In genomic region chr17:46161179-46161578, GRCm38 (mm10) we compare ENCODE assay signal across 9 mouse cellular contexts. TPM values are rescaled to one million over a fixed set of nuclear protein-coding genes. Genes with fewer than 3 reads are reported as not detected.
A peak's percentile ranks its signal among the peaks of the same experiment; 100 is the strongest.
DNase-seq lines count a peak whose midpoint lies in the region; ATAC-seq lines count a peak whose summit lies in the region.
"Had no signal": no experiment of that assay in that cellular context is flagged by ENCODE, and none has a peak within 500 bp of the region (broad histone marks: within the 10 kb centered on the region; RNA-seq: fewer than 3 reads in every experiment).

No protein-coding gene starts in this region.

- H3K4me3 ChIP-seq in kidney, embryonic 16.5 days (ENCODE audit: low read length): peak overlapping the region; percentile 78
- H3K4me3 ChIP-seq in hindbrain, embryonic 10.5 days: peak overlapping the region; percentile 68

- H3K27ac ChIP-seq in kidney, embryonic 16.5 days (ENCODE audit: low read length): peak overlapping the region; percentile 83
- peak overlapping the region; percentile 92 for H3K27ac ChIP-seq in hindbrain, embryonic 10.5 days

- under 1% methylated on average over 19 of the region's 19 CpGs for WGBS in kidney, embryonic 16.5 days
- 1% methylated on average over 19 of the region's 19 CpGs for WGBS in hindbrain, embryonic 10.5 days

- no peaks in the 10 kb centered on the region for H3K27me3 ChIP-seq in kidney, embryonic 16.5 days (ENCODE audit: insufficient read depth, low read length)
- no peaks in the 10 kb centered on the region for H3K27me3 ChIP-seq in hindbrain, embryonic 10.5 days (ENCODE audit: insufficient read depth, poor library complexity, severe bottlenecking)

- H3K4me1 ChIP-seq in kidney, embryonic 16.5 days (ENCODE audit: insufficient read depth, low read length): peaks cover 26% of the 10 kb centered on the region
- peaks cover 30% of the 10 kb centered on the region for H3K4me1 ChIP-seq in hindbrain, embryonic 10.5 days (replicated peaks)

- intact Hi-C loops in left cerebral cortex, postnatal 14 days (cut with DNase I): no loop called here

- peak overlapping the region; percentile 85 for H3K9ac ChIP-seq in kidney, embryonic 16.5 days (replicated peaks; ENCODE audit: low read length)

- peaks cover 25% of the 10 kb centered on the region for H3K36me3 ChIP-seq in kidney, embryonic 16.5 days (ENCODE audit: insufficient read depth, low read length)
- H3K36me3 ChIP-seq in hindbrain, embryonic 10.5 days: peaks cover 36% of the 10 kb centered on the region

- ATAC-seq in kidney, embryonic 16.5 days (ENCODE audit: low FRiP score, low TSS enrichment): peak; percentile 8; the same call in 1 of the 2 replicates
- ATAC-seq in erythroid progenitor cell, adult 5-6 weeks (replicated peaks; ENCODE audit: low FRiP score, poor library complexity, severe bottlenecking): no peak

- DNase-seq in kidney, postnatal 10 days: no peak
- DNase-seq in brain, adult 2 months (ENCODE audit: low read depth, low spot score): peak; percentile 27
- no peak for DNase-seq in hindbrain, embryonic 10.5 days (ENCODE audit: low spot score)
- DNase-seq in lung, postnatal 14 days: peak; percentile 41
- DNase-seq in left cerebral cortex, postnatal 14 days (ENCODE audit: low spot score in 2 of 2): no peak
- no peak for DNase-seq in spleen, postnatal 4 days (ENCODE audit: low spot score in 2 of 2)

- peak overlapping the region; percentile 75 for H3K4me2 ChIP-seq in kidney, embryonic 16.5 days (replicated peaks; ENCODE audit: low read depth, low read length)

- no peaks in the 10 kb centered on the region for H3K9me3 ChIP-seq in kidney, embryonic 16.5 days (ENCODE audit: low read length)
- no peaks in the 10 kb centered on the region for H3K9me3 ChIP-seq in hindbrain, embryonic 10.5 days

RNA-seq across cellular contexts. Expression of gene Gtpbp2, which starts 0.3 kb away (rescaled TPM):
- polyA plus RNA-seq in kidney, embryonic 16.5 days (2015; fragmentation: Nextera tagmentation; extraction: Ambion mirVana): 44.8 and 51.2 TPM in 2 replicates
- polyA plus RNA-seq in hindbrain, embryonic 10.5 days (2016; fragmentation: Nextera tagmentation; extraction: Ambion mirVana): 32.6 and 37.8 TPM in 2 replicates
- total RNA-seq in erythroid progenitor cell, adult 5-6 weeks (2015; ENCODE audit: low replicate concordance): 369 and 467 TPM in 2 replicates
- 572 and 831 TPM in 2 replicates for total RNA-seq in erythroid progenitor cell, adult 5-6 weeks (2017; ENCODE audit: low replicate concordance)
- 100 to 1,000 TPM in 1 of 2 experiments, 10 to 100 TPM in 1; 95.4 to 106 TPM for total RNA-seq in left cerebral cortex, postnatal 14 days (2021)

RNA-seq across cellular contexts. Expression of gene Mad2l1bp, which starts 7.8 kb away (rescaled TPM):
- polyA plus RNA-seq in kidney, embryonic 16.5 days (2015; fragmentation: Nextera tagmentation; extraction: Ambion mirVana): 39.9 and 41.2 TPM in 2 replicates
- 38.7 and 38.9 TPM in 2 replicates for polyA plus RNA-seq in hindbrain, embryonic 10.5 days (2016; fragmentation: Nextera tagmentation; extraction: Ambion mirVana)
- 75.0 and 75.3 TPM in 2 replicates for total RNA-seq in erythroid progenitor cell, adult 5-6 weeks (2015; ENCODE audit: low replicate concordance)
- total RNA-seq in erythroid progenitor cell, adult 5-6 weeks (2017; ENCODE audit: low replicate concordance): 22.3 and 26.2 TPM in 2 replicates
- total RNA-seq in left cerebral cortex, postnatal 14 days (2021): 10 to 100 TPM; 13.4 to 15.9 TPM

RNA-seq across cellular contexts. Expression of gene Rsph9, which starts 17.2 kb away (rescaled TPM):
- 15.1 and 16.5 TPM in 2 replicates for polyA plus RNA-seq in kidney, embryonic 16.5 days (2015; fragmentation: Nextera tagmentation; extraction: Ambion mirVana)
- 14.5 and 20.5 TPM in 2 replicates for polyA plus RNA-seq in hindbrain, embryonic 10.5 days (2016; fragmentation: Nextera tagmentation; extraction: Ambion mirVana)
- total RNA-seq in erythroid progenitor cell, adult 5-6 weeks (2015; ENCODE audit: low replicate concordance): 3.8 and 6.8 TPM in 2 replicates
- total RNA-seq in erythroid progenitor cell, adult 5-6 weeks (2017; ENCODE audit: low replicate concordance): 9.9 TPM in 1 of 2 replicates, not detected in the other
- 10 to 100 TPM; 22.8 to 23.7 TPM for total RNA-seq in left cerebral cortex, postnatal 14 days (2021)
- total RNA-seq: neutrophil, adult 5-6 weeks had no signal

RNA-seq across cellular contexts. Expression of gene Polh, which starts 41.3 kb away (rescaled TPM):
- polyA plus RNA-seq in kidney, embryonic 16.5 days (2015; fragmentation: Nextera tagmentation; extraction: Ambion mirVana): 13.3 and 16.8 TPM in 2 replicates
- 13.0 and 13.1 TPM in 2 replicates for polyA plus RNA-seq in hindbrain, embryonic 10.5 days (2016; fragmentation: Nextera tagmentation; extraction: Ambion mirVana)
- 40.4 and 61.2 TPM in 2 replicates for total RNA-seq in erythroid progenitor cell, adult 5-6 weeks (2015; ENCODE audit: low replicate concordance)
- 96.1 and 102 TPM in 2 replicates for total RNA-seq in erythroid progenitor cell, adult 5-6 weeks (2017; ENCODE audit: low replicate concordance)
- total RNA-seq in left cerebral cortex, postnatal 14 days (2021): 1 to 10 TPM; 6.8 to 7.0 TPM

RNA-seq across cellular contexts. Expression of gene Xpo5, which starts 41.4 kb away (rescaled TPM):
- 45.5 and 49.5 TPM in 2 replicates for polyA plus RNA-seq in kidney, embryonic 16.5 days (2015; fragmentation: Nextera tagmentation; extraction: Ambion mirVana)
- 59.2 and 66.8 TPM in 2 replicates for polyA plus RNA-seq in hindbrain, embryonic 10.5 days (2016; fragmentation: Nextera tagmentation; extraction: Ambion mirVana)
- total RNA-seq in erythroid progenitor cell, adult 5-6 weeks (2015; ENCODE audit: low replicate concordance): 26.8 and 35.0 TPM in 2 replicates
- 26.6 and 32.0 TPM in 2 replicates for total RNA-seq in erythroid progenitor cell, adult 5-6 weeks (2017; ENCODE audit: low replicate concordance)
- total RNA-seq in left cerebral cortex, postnatal 14 days (2021): 10 to 100 TPM; 37.5 to 40.1 TPM

Comparison
In these comparisons a context has a peak if more than half of its experiments do, and no peak if none do; other contexts are left out.
1. DNase-seq: peak in brain, adult 2 months (single experiment) and lung, postnatal 14 days (single experiment); none in kidney, postnatal 10 days (single experiment), hindbrain, embryonic 10.5 days (single experiment), left cerebral cortex, postnatal 14 days (0 of 2) and spleen, postnatal 4 days (0 of 2).